Mouse (Mus musculus) liver, embryonic 15.5 days (tissue): ENCODE measurements around the gene Pgap1. TPM values are rescaled to one million over a fixed set of nuclear protein-coding genes. Genes with fewer than 3 reads are reported as not detected.
A peak's percentile ranks its signal among the peaks of the same experiment; 100 is the strongest.

Experiments
- ATAC-seq: fragments of 200-750 bp; cut with Nextera tagmentation; 2 replicates; pipeline ENCODE4 v1.8.0; 2017; ENCODE audit warnings: moderate number of reproducible peaks, mild to moderate bottlenecking, moderate library complexity; ENCODE audit not compliant: insufficient read depth
- H3K27ac ChIP-seq: fragments of 300-500 bp; sonication (generic); replicated peaks from 2 replicates; pipeline ENCODE4 v1.5.1; 2015; ENCODE audit warnings: mild to moderate bottlenecking, inconsistent platforms
- H3K27me3 ChIP-seq: fragments of 300-500 bp; sonication (generic); 2 replicates; pipeline ENCODE4 v1.6.1; 2015; ENCODE audit warnings: mild to moderate bottlenecking, inconsistent platforms
- H3K36me3 ChIP-seq: fragments of 300-500 bp; sonication (generic); replicated peaks from 2 replicates; pipeline ENCODE4 v1.6.1; 2015; ENCODE audit warnings: moderate library complexity, mild to moderate bottlenecking, inconsistent platforms
- H3K4me1 ChIP-seq: fragments of 300-500 bp; sonication (generic); replicated peaks from 2 replicates; pipeline ENCODE4 v1.6.1; 2015; ENCODE audit warnings: inconsistent platforms
- H3K4me2 ChIP-seq: fragments of 300-500 bp; sonication (generic); 2 replicates; pipeline ENCODE4 v1.6.1; 2015; ENCODE audit warnings: moderate library complexity, mild to moderate bottlenecking, inconsistent platforms
- H3K4me3 ChIP-seq: fragments of 300-500 bp; sonication (generic); replicated peaks from 2 replicates; pipeline ENCODE4 v1.5.1; 2015; ENCODE audit warnings: mild to moderate bottlenecking, inconsistent platforms
- H3K9ac ChIP-seq: fragments of 300-500 bp; sonication (generic); 2 replicates; pipeline ENCODE4 v1.6.1; 2015; ENCODE audit warnings: moderate library complexity, mild to moderate bottlenecking, inconsistent platforms
- H3K9me3 ChIP-seq: fragments of 300-500 bp; sonication (generic); replicated peaks from 2 replicates; pipeline ENCODE4 v1.6.1; 2016; ENCODE audit warnings: inconsistent platforms
- WGBS: fragments of 180-500 bp; shearing (Covaris S2); methylation state at CpG from one replicate; pipeline ENCODE4 v1.1.7; 2015; ENCODE audit warnings: mixed read lengths; ENCODE audit not compliant: insufficient replicate concordance; 5-methylcytosine and 5-hydroxymethylcytosine counted together
- polyA plus RNA-seq: library from polyadenylated mRNA; unstranded; fragments of >200 nt; fragmentation: Nextera tagmentation; extraction: Ambion mirVana; gene quantifications from 2 replicates; pipeline ENCODE4 v1.2.1, GENCODE M21; 2015

The Pgap1 gene
- polyA plus RNA-seq, 1 experiment from 2014 or later: 1.2 TPM

DNA sequence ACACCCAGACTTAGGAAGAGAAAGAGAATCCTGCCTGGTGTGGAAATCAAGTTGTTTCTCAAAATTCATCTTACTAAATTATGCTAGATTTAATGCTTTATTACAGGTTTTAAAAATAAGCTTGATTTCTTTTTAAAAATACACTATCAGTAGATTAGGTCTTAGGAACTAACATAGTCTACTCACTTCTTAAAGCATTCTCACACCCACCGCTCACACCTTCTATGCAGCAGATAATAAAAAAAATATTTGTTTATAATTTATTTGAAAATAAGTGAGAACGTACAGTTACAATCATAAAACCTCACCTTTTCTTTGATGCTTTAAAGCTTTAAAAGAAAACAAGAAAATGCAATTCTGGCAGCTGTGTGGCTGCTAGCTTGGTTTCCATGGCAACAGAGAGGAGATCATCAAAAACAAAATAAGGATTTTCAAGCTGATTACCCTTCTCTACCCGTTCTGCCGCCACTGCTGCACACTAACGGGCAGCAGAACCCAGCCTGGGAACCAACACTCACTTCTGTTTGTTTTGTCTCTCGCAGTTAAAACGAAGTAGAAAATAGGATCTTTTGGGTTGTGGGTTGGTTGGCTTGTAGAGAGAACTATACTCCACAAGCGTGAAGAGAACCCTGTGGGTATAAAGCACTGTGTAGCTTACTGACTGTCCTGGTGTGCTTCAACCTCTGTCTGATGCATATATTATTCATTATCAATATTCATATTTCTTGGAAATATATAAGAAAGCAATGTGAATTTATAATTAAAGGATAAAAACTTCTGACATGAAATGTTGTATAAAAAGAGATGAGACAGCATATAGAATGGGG is 21.1 kb upstream of the Pgap1 start:
- no peak for ATAC-seq
- Histone ChIP-seq H3K27me3 (no peaks in the 10 kb centered on the region), H3K27ac (no peak overlapping the region), H3K9me3 (no peaks in the 10 kb centered on the region), H3K4me1 (no peaks in the 10 kb centered on the region), H3K9ac (no peak overlapping the region), H3K36me3 (no peaks in the 10 kb centered on the region), H3K4me3 (no peak overlapping the region), H3K4me2 (no peak overlapping the region)
- WGBS: 55% methylated on average over 8 of the region's 8 CpGs

DNA sequence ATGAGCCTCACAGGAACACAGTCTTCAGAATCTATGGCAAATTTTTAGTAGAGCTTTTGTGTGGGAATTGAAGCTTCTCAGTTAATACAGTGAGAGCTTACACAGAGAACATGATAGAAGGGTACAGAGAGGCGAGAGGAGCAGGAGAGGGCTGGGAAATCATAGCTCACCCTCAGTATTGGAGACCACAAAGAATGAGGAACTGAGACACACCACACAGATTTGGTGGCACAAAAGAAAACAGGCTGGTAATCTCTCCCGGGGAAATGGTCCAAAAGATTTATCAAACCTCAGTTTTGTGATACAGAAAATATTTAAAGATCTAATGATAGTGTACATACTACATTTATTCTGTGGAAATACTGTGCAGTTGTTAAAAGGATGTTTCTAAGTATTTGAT is 11.6 kb upstream of the Pgap1 start:
- Histone ChIP-seq H3K27ac (no peak overlapping the region), H3K4me3 (no peak overlapping the region), H3K9ac (no peak overlapping the region), H3K4me1 (no peaks in the 10 kb centered on the region), H3K36me3 (no peaks in the 10 kb centered on the region), H3K4me2 (no peak overlapping the region), H3K9me3 (no peaks in the 10 kb centered on the region), H3K27me3 (no peaks in the 10 kb centered on the region)
- ATAC-seq: no peak
- WGBS: 15% methylated on average over 2 of the region's 2 CpGs

DNA sequence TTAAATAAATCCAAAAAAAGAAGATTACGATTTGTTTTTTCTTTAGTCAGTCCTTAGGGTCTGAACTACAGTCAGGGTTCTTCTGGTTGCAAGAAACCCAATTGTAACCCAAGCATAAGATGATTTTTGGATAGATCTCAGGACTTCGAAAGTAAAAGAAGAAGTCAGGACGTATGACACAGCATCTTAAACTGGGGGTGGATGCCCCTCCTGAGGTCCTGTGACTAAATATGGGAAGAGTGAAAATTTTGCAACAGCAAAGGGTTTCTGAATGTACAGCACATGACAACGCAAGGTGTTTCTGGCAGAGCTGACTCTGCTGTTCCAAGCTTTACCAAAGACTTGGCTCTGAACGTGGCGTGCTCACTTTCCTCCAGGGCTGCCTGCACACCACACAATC is 6.4 kb upstream of the Pgap1 start:
- no peaks in the 10 kb centered on the region for H3K9me3 ChIP-seq
- WGBS: 51% methylated on average over 6 of the region's 6 CpGs
- no peaks in the 10 kb centered on the region for H3K4me1 ChIP-seq
- H3K4me2 ChIP-seq: no peak overlapping the region
- H3K4me3 ChIP-seq: no peak overlapping the region
- H3K36me3 ChIP-seq: no peaks in the 10 kb centered on the region
- no peak for ATAC-seq
- no peak overlapping the region for H3K9ac ChIP-seq
- no peak overlapping the region for H3K27ac ChIP-seq
- no peaks in the 10 kb centered on the region for H3K27me3 ChIP-seq

DNA sequence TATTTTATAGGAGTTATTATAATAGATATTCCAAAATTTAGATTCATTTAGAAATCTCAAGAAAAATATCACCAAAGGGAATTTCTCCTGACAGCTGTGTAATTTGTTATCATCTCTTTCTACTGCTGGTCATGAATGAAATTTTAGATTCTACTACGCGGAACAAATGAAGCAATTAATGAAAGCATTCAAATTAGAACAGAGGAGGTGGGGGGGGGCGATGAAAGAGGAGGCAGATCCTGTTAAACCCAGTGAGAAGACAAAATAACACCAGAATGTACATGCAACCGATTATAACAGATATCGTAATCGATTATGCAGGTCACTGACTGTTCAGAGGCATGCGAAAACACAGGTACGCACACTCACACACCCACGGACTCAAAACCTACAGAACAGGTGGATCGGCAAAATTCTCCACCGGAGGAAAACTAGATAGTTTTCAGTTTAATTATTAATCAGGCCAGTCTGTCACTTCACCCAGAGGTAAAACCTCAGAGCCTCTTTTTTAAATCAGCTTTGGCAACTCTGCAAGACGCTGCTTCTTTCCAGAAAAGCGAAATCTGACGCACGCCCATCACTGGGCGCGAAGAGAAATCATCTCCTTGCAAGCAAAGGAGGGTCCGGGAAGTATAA is 780 bp downstream of the Pgap1 start:
- H3K9ac ChIP-seq: peak overlapping the region; percentile 40; the same call in 1 of the 2 replicates
- ATAC-seq: no peak
- H3K9me3 ChIP-seq: no peaks in the 10 kb centered on the region
- no peaks in the 10 kb centered on the region for H3K36me3 ChIP-seq
- 8% methylated on average over 18 of the region's 18 CpGs for WGBS
- no peaks in the 10 kb centered on the region for H3K4me1 ChIP-seq
- H3K4me2 ChIP-seq: peak overlapping the region; percentile 72
- peak overlapping the region; percentile 59 for H3K4me3 ChIP-seq
- H3K27me3 ChIP-seq: peaks cover 15% of the 10 kb centered on the region
- no peak overlapping the region for H3K27ac ChIP-seq

DNA sequence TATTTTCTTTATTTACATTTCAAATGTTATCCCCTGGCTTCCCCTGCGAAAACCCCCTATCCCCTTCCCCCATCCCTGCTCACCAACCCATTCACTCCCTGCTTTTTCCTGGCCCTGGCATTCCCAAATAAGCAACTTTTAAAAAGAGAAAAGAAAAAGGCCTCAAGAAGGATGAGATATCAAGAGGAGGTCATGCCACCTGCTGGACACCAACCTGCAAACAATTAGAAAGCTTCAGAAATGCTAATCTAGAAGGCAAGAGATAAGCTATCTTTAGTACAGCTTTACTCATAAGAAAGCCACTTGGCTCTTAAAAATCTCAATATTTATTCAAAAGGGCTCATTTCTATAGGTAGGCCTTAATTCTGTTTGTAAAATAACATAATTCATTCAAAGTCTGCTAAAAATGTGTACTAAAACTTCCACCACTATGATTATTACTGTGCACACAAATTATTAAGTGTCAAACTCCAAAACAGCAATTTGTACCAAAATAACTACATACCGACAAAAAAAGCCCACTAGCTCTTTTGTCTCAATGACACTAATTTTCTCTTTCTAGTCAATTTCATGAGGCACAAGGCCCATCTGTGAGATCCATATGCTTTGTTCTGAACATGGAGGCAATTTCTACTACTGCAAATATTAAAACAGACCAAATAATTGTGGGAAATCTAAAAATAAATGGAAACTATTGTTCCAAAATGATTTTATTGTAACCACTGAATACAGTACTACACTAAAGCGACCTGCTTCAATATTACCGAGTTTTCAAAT is 1.9 kb downstream of the Pgap1 start:
- no peak overlapping the region for H3K4me2 ChIP-seq
- 42% methylated on average over 4 of the region's 4 CpGs for WGBS

DNA sequence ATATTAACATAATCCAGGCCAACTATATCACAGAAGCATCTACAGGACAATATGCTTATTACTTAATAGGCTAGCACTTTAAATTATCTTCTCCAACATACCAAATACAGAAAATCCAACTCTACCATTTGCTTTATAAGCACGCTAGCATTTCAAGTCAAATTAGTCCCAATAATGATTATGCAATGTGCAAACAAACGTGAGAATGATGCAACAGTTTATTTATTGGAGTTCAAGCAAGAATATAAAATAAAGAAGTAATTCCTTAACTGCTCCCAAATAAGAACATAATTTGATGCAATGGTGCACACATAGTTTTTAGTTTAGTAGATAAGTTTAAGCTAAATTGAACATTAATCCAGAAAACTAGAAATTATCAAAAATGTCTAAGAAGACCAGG is 4.9 kb downstream of the Pgap1 start:
- H3K4me2 ChIP-seq: no peak overlapping the region
- no peak overlapping the region for H3K27ac ChIP-seq
- no peak overlapping the region for H3K4me3 ChIP-seq
- H3K9me3 ChIP-seq: no peaks in the 10 kb centered on the region
- no peaks in the 10 kb centered on the region for H3K4me1 ChIP-seq
- H3K9ac ChIP-seq: no peak overlapping the region
- ATAC-seq: no peak
- WGBS: 71% methylated on average over 2 of the region's 2 CpGs
- H3K27me3 ChIP-seq: peaks cover 11% of the 10 kb centered on the region
- no peaks in the 10 kb centered on the region for H3K36me3 ChIP-seq

More for the DNA sequence above, 1.9 kb downstream of the Pgap1 start:
- H3K4me1 ChIP-seq: no peaks in the 10 kb centered on the region
- no peaks in the 10 kb centered on the region for H3K36me3 ChIP-seq
- no peak for ATAC-seq
- H3K9me3 ChIP-seq: no peaks in the 10 kb centered on the region
- no peak overlapping the region for H3K4me3 ChIP-seq
- no peak overlapping the region for H3K9ac ChIP-seq
- H3K27ac ChIP-seq: no peak overlapping the region
- peaks cover 15% of the 10 kb centered on the region for H3K27me3 ChIP-seq

DNA sequence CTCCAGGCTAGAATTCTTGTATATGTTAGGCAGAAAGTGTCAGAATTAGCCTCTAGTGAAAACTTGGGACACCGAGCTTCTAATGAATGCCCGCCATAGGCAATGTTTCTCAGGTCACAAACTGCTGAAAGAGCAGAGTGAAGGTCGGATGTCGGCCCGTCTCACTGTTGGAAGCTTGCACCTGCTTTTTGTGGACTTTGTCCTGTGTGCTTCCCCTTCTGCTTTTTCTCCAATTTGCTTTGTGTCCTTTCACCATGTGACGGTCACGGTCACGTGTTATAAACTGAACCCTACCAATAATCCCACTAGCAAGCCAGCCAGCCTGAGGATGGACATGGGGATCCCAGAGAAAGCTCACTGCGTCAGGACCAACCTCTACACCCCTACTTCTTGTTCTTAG is 12.3 kb downstream of the Pgap1 start:
- Histone ChIP-seq H3K27ac (no peak overlapping the region), H3K36me3 (no peaks in the 10 kb centered on the region), H3K27me3 (no peaks in the 10 kb centered on the region), H3K4me2 (no peak overlapping the region), H3K9ac (no peak overlapping the region), H3K9me3 (no peaks in the 10 kb centered on the region), H3K4me3 (no peak overlapping the region), H3K4me1 (no peaks in the 10 kb centered on the region)
- no peak for ATAC-seq
- WGBS: 61% methylated on average over 9 of the region's 9 CpGs

DNA sequence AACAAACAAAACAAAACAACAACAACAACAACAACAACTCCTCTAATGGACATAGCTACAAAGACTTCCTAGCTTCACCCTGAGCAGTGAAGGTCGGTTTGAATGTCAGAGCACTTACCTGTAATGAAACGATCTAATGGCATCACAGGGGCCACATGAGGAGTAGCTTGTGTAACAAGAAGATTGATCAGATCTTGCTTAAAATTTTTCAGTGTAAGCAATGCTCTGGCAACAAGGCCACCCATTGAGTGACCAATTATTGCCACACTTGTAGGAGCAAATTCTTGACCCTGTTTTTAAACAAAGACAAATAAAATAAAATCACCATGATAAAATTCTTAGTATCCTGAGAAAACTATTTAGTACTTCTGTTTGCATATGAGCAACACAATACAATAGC is 14.6 kb downstream of the Pgap1 start:
- Histone ChIP-seq H3K27me3 (no peaks in the 10 kb centered on the region), H3K4me2 (no peak overlapping the region), H3K9me3 (no peaks in the 10 kb centered on the region), H3K4me3 (no peak overlapping the region), H3K27ac (no peak overlapping the region), H3K36me3 (no peaks in the 10 kb centered on the region), H3K4me1 (no peaks in the 10 kb centered on the region), H3K9ac (no peak overlapping the region)
- WGBS: 56% methylated on average over 2 of the region's 2 CpGs
- ATAC-seq: no peak

DNA sequence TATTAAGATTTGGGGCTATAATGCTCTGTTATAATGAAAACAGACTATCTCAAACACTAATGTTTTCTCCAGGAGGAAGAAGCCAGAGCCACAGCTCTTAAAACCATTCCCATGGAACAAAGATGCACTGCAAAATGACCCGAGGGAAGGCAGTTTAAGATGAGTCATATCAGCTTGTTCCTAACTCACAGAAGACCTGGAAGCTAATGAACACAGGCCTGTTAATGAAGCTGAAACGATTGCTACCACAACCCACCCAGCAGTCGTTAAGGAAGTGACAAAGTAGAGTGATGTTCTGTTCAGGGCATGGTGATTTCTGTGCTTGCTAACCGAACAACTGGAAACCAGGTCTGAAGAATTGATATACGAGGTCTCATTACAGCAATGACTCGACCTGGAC is 26.3 kb downstream of the Pgap1 start:
- WGBS: 42% methylated on average over 6 of the region's 6 CpGs
- Histone ChIP-seq H3K4me2 (no peak overlapping the region), H3K4me3 (no peak overlapping the region), H3K27ac (no peak overlapping the region), H3K9ac (no peak overlapping the region), H3K27me3 (no peaks in the 10 kb centered on the region), H3K36me3 (no peaks in the 10 kb centered on the region), H3K9me3 (no peaks in the 10 kb centered on the region), H3K4me1 (no peaks in the 10 kb centered on the region)
- no peak for ATAC-seq

DNA sequence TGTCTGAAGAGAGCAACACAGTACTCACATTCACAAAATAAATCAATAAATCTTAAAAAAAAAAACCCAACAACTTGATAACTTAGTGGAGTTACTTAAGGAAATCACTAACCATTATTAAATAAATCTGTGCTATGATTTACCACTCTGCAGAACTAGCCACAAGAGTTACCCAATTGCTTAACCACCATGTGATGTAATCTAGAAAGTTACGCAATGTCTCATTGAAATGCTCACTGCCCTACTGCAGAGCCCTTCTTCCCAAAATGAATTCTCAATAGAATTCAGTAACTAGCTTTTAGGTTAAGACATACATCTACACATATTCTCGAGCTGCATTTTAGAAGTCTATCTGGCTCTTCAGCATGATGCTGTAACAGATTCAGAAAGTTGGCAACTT is 33.8 kb downstream of the Pgap1 start:
- no peak overlapping the region for H3K4me2 ChIP-seq
- H3K27ac ChIP-seq: no peak overlapping the region
- no peak overlapping the region for H3K4me3 ChIP-seq
- H3K9ac ChIP-seq: no peak overlapping the region
- H3K4me1 ChIP-seq: no peaks in the 10 kb centered on the region
- H3K27me3 ChIP-seq: no peaks in the 10 kb centered on the region
- no peaks in the 10 kb centered on the region for H3K36me3 ChIP-seq
- 32% methylated on average over 2 of the region's 2 CpGs for WGBS
- ATAC-seq: no peak
- H3K9me3 ChIP-seq: no peaks in the 10 kb centered on the region

DNA sequence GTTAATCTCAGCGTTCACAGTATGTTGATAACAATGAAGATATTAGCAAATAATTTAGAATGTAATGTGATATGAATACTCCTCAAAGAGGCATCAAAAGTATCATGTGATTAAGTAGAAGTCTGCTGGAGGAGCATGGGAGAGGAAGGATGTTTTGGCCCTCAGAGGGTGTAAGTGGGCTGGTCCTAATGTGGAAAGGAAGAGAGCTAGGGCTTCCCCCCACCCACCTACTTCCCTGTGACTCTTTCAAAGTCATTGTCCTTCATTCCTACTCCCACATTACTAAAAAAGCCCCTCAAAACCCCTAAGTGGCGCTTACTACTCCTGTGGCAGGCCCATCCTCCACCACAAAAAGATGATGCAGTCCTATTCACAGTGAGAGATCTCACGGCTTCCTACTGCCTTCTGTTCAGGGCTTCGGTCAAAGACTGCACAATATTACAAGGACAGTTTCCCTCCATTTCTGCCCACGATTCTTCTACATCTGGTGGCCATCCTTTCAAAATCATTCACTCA is 37.4 kb downstream of the Pgap1 start:
- Histone ChIP-seq H3K27me3 (no peaks in the 10 kb centered on the region), H3K9ac (no peak overlapping the region), H3K36me3 (no peaks in the 10 kb centered on the region), H3K4me2 (no peak overlapping the region), H3K4me1 (no peaks in the 10 kb centered on the region), H3K9me3 (no peaks in the 10 kb centered on the region), H3K4me3 (no peak overlapping the region), H3K27ac (no peak overlapping the region)
- ATAC-seq: no peak
- WGBS: 62% methylated on average over 5 of the region's 5 CpGs
